Mouse (Mus musculus): ENCODE measurements around the gene Htr5a.

GRCm38 (mm10) chr5:27827971-27828370 lies 14.0 kb upstream of the Htr5a start:
- TF ChIP-seq CTCF (IDR thresholded peaks at IDR 0.05; ENCODE audit: borderline replicate concordance, extremely low read depth, insufficient read depth, insufficient read length) (no peak), POLR2A (IDR thresholded peaks at IDR 0.05; ENCODE audit: borderline replicate concordance, extremely low read depth, insufficient read depth, insufficient read length, poor library complexity, severe bottlenecking) (no peak)

All from brain, embryonic 14.5 days (tissue).